Mouse (Mus musculus): ENCODE results near the gene Cog5. TPM values are rescaled to one million over a fixed set of nuclear protein-coding genes. Genes with fewer than 3 reads are reported as not detected.
A peak's percentile ranks its signal among the peaks of the same experiment; 100 is the strongest.

The Cog5 gene
- total RNA-seq, 2 experiments from 2014 or later: 37.4 to 43.5 TPM

DNA sequence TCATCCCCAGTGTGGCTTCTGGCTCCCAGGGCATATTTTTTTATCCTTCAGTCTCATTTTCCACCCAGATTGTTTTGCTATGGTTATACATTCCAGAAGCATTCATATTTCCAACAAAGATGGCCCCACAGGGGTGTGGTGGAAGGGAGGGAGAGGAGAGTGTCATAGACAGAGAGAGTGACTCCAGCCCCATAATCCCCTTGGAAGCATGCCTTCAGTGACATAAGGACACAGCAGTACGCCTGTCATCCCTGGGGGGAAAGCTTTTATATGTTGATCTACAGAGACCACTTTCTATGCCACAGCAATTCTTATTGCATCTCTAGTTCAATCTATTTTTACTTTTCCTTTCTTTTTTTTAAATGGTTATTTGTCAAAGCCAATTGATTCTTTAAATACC, 129.6 kb downstream of the Cog5 start:
- no peak for DNase-seq (ENCODE audit: low spot score in 2 of 2)
- intact Hi-C loops (cut with DNase I): no loop called here

DNA sequence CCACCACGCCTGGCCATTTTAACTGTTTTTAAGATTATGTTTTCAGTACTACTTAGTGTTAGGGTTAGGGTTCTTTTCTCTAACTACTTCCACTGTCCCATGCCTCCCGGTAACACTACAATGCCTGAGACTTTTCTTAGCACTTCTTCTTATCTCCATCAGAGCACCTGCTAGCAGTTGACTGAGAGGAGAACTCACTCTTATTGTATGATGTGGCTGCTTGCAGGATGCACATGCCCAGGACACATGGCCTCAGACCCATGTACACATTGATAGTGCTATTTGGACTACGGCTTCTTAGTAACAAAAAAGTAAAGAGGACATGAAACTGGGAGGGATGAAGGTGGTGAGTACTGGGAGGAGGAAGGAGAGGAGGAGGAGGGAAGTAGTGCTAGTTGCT, 133.9 kb downstream of the Cog5 start:
- no peak for DNase-seq (ENCODE audit: low spot score in 2 of 2)
- intact Hi-C loops (cut with DNase I): no loop called here

DNA sequence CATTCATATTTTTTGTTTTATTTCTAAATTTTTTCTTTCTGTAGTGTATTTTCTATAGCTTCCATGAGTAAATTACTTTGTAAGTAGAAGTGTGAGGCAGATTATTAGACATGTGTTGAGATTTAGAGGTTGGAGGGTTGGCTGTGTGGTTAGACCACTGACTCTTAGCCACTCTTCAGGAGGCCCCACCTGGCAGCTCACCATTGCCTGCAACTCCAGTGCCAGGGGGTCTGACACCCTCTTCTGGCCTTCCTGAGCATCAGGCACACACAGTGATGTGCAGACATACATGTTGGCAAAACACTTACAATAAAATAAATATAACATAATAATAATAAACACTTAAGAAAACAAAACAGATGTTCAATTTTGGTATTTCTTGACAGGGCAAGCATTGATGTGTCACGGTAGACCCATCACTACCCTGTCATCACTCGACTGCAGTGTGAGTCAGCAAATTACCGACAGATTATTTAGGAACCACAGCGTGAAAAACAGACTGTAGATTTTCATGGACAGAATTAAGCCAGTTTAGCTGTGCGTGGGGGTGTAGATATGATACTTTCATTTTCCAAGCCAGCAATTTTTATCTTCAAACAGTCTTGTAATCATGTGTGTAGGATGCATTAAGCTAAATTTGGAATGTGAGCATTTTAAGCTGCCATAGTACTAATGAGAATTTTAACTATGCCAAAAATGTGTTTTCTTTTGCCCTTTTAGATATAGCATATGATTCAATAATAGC, 151.9 kb downstream of the Cog5 start:
- DNase-seq (ENCODE audit: low spot score in 2 of 2): peak; percentile 16 to 37
- intact Hi-C loops (cut with DNase I): no loop called here

DNA sequence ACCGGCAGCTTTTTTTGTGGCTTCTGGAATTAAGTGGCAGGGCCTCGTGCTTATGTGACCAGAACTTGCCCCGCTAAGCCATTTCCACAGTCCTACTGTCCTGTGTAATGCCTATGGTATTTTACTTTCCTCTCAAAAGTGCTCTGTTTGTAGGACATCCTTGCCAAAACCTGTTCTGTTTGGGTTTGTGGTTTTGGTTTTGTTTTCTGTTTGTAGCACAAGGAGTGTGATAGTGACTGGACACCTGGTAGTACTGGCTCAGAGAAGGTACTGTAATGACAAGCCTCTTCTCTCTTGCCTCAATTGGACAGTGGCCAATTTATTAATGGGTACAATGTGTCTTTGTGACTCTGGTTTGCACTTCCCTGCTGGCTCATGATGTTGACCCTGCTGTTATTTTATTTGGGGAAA, 163.4 kb downstream of the Cog5 start:
- DNase-seq (ENCODE audit: low spot score in 2 of 2): no peak

DNA sequence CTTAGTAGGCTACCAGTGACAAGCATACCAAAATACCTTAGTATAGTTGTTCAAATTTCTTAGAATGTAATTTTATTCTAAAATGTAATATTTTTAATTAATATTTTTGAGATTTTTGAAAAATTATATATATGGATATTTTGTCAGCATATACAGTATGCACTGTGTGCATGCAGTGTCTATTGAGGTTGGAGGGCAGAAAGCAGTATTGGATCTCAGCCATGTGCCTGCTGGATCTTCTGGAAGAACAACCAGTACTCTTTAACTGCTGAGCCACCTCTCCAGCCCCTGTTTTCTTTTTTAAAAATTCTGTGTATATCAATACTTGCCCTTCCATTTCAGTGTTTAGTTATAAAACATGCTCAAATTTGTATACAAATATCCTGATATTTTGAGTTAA, 164.4 kb downstream of the Cog5 start:
- intact Hi-C loops (cut with DNase I): no loop called here
- DNase-seq (ENCODE audit: low spot score in 2 of 2): no peak

More for the DNA sequence above, 163.4 kb downstream of the Cog5 start:
- intact Hi-C loops (cut with DNase I): no loop called here

DNA sequence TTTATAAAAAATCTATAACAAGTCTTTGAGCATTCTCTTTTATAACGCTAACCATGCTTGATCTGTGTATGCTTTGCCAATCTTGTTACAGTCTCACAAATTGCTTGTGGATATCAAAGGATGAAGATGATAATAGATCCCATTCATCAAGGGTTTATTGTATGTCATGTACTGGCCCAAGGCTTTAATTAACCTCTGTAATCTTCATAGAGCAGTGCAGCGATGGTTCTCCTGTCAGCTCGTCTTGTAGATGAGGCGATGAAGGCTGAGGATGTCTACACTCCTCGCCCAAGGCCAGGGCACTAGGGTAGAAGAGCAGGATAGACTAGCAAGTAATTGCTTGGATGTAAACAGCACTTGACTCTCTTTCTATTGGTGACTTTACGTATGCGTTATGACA, 164.9 kb downstream of the Cog5 start:
- no peak for DNase-seq (ENCODE audit: low spot score in 2 of 2)
- intact Hi-C loops (cut with DNase I): no loop called here

DNA sequence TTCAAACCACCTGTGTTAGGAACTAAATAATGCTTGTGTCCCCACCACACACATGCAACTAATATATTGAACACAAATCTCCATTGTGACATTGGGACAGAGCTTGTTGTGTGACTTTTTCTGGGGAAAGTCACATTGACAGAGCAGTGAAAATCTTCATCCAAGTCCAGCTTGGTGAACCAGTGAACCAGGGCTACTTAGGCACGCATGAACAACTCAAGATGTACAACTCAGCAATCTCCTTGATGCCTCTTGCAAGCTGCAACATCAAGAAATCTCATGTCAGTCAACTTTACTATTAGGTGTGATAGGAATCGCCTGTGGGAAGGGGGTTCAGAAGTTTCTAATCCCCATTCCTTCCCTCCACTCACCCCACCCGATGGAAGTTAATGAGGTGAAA, 169.0 kb downstream of the Cog5 start:
- intact Hi-C loops (cut with DNase I): no loop called here
- DNase-seq (ENCODE audit: low spot score in 2 of 2): no peak

DNA sequence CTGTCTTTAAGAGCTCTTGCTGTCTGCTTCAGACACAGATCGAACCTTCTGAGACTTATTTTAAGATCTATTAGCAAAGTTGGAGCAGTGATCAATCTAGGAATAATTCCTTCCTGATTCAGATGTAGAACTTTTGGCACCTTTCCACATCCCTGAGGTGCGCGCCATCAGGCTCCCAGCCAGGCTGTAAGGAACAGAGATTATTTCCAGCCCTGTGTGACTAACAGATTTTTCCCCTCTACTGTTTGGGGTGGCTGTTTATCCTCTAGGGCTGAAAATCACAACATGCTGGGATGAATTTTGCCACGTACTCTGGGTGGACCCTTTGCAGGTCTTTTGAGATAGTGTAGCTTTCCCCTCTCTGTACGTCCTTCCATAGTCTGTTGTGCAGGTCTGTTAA, 170.2 kb downstream of the Cog5 start:
- intact Hi-C loops (cut with DNase I): no loop called here
- no peak for DNase-seq (ENCODE audit: low spot score in 2 of 2)

DNA sequence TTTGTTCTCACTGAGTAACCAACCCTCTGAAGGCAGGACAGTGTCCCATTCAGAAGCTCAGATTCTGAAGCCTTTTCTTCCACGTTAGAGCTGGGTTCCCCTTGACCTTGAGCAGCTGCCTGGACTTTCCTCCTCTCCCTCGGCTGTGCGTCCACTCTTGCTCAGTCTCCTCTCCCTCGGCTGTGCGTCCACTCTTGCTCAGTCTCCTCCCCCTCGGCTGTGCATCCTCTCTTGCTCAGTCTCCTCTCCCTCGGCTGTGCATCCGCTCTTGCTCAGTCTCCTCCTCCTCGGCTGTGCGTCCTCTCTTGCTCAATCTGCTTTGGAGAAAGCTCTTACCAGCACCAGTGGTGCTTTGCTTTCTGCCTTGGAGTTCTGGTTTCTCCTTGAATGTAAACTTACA, 171.2 kb downstream of the Cog5 start:
- DNase-seq (ENCODE audit: low spot score in 2 of 2): peak; percentile 26 to 65
- intact Hi-C loops (cut with DNase I): no loop called here

DNA sequence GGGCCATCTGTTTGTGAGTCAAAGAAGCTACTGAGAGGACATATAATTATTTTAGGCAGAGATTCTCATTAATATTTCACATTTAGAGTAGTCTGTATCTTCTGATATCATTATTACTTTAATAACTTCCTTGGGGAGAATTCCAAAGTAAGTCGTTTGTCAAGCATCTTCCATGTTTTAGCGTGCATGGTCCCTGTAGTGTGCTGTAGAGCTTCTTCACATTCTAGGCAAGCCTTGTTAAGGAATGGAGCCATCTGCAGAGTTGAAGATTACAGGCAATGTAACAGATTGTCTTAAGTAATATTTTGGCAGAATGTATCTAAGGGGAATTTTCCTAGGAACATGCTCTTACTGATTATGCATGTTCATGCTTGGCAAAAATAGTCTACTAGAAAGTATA, 171.8 kb downstream of the Cog5 start:
- intact Hi-C loops (cut with DNase I): no loop called here
- peak in 1 of 2 experiments; percentile 63 for DNase-seq (ENCODE audit: low spot score in 2 of 2)

DNA sequence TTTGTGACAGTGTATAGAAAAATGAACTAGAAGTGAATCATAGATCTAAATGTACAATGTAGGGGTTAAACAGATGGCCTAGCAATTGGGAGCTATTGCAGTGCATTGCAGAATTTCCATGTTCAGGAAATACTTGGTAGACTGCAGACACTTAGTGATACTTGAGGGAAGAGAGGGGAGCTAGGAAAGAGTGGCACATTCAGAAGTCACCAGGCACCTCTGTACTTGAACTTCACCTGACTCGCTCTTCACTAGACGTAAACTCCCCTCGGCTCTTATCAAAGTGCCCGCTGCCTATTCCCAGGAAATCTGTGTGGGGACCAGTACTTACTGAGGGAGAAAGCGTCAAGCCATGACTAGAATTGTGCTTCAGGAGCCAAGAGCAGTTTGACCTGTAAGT, 180.8 kb downstream of the Cog5 start:
- intact Hi-C loops (cut with DNase I): no loop called here
- no peak for DNase-seq (ENCODE audit: low spot score in 2 of 2)

DNA sequence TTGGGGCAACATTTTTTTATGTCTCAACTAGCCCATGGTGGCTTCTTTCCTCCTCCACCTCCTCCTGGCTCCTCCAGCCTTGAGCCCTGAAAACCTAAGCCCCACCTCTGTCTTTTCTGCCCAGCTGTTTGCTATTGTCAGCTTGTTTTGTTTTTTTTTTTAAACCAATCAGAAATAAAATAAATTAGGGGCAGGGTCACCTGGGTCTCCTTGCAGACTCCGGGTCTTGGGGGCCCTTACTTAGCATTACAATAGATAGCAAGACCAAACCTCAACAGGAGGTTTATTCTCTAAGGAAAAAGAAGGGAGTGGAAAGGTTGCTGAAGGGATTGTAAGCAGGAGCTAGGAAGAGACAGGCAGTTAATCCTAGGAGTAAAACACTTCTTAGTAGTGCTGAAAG, 181.5 kb downstream of the Cog5 start:
- intact Hi-C loops (cut with DNase I): no loop called here
- no peak for DNase-seq (ENCODE audit: low spot score in 2 of 2)

DNA sequence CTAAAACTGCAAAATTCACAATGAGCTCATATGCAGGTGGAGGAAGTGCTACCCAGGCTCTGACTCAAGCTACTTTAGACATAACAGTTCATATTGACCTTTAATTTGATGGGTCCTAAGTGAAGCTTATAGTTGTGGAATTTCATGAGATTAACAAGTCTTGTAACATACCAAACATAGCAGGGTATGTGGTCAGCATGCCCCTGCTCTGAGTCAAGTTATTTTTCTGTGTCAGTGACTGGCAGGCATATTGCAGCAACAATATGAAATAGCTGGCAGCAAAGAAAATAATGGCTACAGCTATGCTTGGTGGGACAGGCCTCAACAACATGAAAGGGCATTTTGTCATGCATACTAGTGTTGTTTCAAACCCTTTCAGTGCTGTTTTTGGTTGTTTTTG, 183.9 kb downstream of the Cog5 start:
- intact Hi-C loops (cut with DNase I): no loop called here
- DNase-seq (ENCODE audit: low spot score in 2 of 2): no peak

DNA sequence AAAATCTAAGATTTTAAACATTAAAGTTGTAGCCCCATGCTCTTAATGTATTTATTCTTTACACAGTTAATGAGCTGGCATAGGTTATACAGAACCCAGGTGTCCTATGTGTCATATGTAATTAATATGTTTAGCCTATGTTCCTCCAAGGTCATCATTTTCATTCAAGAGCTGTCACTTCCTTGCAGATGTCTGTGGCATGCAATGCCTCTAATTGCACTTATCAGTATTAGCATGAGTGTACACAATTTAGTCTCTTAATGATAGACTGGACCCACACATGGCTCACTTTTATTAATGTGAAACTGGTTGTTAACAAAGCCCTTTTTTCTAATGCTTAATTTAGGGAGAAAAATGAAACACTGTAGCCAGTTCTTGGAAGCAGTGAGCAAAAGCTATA, 184.6 kb downstream of the Cog5 start:
- intact Hi-C loops (cut with DNase I): no loop called here

DNA sequence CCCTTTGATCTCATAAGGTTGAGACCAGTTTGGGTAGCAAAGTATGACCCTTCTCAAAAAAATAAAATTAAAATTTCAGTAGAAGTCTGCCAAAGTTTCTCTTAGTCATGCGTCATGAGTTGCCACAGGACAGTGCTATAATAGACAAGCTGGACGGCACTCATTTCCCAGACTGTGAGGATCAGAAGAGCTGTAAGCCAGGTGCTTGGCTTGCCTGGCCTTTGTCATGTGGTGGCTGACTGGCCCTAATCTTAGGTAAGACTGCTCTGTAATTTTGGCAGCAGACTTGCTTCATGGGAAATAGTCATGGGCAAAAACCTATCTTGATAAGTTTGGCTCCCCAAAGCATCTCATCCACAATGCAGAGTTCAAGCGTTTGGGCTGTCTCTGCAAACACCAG, 191.4 kb downstream of the Cog5 start:
- DNase-seq (ENCODE audit: low spot score in 2 of 2): no peak
- intact Hi-C loops (cut with DNase I): no loop called here

More for the DNA sequence above, 184.6 kb downstream of the Cog5 start:
- DNase-seq (ENCODE audit: low spot score in 2 of 2): no peak

DNA sequence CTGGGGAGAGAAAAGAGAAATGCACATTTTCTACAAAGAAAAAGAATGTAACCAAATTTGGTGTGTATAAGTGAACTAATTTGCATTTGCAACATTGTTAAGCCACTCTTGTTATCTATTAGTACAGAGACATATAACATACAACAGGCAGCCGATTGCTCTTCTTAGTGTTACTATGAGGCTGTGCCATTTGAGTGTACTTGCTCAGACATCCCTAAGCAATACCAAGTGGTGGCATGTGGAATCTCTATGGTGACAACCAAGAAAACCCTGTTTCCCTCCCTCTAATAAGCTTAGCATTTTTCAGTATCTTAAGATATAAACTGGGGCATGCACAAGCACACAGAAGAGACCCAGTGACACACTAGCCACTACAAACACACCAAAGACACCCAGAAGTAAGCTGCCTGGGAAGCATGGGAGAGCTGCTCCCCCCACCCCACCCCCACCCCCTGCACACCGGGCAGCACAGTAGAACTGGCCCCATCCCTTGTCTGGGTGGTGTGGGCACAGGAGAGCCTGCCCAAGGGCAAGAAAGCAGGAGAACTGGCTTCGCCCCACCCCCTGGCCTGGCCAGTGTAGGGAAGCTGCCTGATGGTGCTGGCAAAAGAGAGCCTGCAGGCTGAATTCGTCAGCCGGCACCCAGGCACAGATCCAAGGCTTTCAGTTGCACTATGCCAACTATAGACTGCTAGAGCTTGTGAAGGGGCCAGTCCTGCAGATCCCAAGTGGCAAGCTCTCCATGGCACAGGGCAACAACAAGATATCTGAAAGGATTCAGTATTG, 194.2 kb downstream of the Cog5 start:
- intact Hi-C loops (cut with DNase I): no loop called here
- DNase-seq (ENCODE audit: low spot score in 2 of 2): peak in 1 of 2 experiments; percentile 66

DNA sequence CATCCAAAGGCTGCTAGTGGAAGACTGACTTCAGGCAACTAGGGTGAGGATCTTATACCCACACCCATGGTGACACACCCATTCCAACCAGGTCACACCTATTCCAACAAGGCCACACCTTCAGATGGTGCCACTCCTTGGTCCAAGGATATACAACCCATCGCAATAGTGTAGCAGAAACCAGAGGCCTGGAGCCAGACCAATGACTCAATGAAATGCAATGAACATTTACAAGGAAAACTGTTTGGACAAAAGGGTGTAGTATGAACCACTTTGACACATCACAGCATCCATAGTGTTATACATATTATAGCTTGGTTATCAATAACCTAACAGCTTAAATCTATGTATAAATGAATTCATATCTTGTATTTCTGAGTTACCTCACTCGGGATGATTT, 194.9 kb downstream of the Cog5 start:
- intact Hi-C loops (cut with DNase I): no loop called here
- no peak for DNase-seq (ENCODE audit: low spot score in 2 of 2)

DNA sequence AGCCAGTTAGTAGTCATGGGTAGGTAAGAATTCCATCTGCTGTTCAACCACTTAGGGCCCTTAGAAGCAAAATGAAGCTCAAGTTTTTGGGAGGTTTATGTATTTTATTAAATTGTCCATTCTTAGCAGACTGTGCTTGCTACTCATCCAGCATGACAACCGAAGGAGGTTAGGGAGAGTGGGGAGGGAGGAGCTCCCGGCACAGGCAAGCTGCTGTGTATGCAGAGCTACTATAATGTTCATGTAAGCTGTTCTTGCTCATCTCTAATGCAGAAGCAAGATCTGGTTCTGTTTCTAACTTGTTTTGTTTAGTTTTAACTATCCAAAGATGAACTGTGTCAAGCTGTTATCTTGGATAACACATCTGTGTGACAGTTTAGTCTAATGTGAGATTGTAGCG, 199.4 kb downstream of the Cog5 start:
- intact Hi-C loops (cut with DNase I): no loop called here
- DNase-seq (ENCODE audit: low spot score in 2 of 2): peak in 1 of 2 experiments; percentile 26

DNA sequence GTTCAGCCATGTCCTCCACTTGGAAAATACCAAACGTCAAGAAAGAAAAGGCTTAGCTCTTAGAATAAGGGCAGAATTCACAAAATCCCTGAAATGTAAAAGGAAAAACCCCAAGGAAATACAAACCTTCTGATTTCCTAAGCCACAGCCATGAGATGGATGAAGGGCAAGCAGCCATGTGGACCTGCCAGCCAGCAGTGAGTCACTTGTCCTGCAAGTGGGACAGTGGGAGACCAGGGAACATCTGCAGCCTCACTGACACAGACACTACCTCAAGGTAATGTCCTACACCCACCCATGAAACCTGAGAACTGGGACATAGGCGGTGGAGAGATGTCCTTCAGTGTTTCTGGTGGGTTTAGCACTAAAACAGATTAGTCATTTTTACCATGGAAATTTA, 200.1 kb downstream of the Cog5 start:
- intact Hi-C loops (cut with DNase I): no loop called here
- DNase-seq (ENCODE audit: low spot score in 2 of 2): peak in 1 of 2 experiments; percentile 23

DNA sequence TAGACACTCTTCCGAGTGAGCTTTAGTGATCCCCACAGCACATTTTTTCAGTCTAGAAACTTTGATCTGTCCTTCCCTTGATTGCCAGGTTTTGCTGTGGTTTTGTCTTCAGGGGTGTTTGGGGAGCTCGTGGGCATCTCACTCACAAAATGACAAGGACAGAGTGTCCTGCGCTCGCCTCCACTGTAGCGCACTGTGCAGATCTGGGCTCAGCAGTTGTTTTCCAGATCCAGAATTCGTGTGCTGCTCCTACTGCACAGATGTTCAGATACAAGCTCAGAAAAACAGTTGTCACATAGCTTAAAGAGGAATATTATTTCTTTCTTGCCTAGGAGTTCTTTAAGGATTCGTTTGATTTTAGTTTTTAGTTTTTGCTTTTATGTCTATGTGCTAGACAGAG, 203.1 kb downstream of the Cog5 start:
- DNase-seq (ENCODE audit: low spot score in 2 of 2): peak in 1 of 2 experiments; percentile 43
- intact Hi-C loops (cut with DNase I): no loop called here
